Mouse (Mus musculus): Measurements from ENCODE around the gene Amz2.
"Not testable (repeated sequence)": the region's sequence is repeated elsewhere in the genome, so short reads cannot be mapped to it uniquely, and the experiment has no call there.

Gene Amz2

GRCm38 (mm10) chr11:109470921-109471861, 45.4 kb downstream of the Amz2 start:
- DNase-seq (ENCODE audit: low spot score), result no peak

DNA sequence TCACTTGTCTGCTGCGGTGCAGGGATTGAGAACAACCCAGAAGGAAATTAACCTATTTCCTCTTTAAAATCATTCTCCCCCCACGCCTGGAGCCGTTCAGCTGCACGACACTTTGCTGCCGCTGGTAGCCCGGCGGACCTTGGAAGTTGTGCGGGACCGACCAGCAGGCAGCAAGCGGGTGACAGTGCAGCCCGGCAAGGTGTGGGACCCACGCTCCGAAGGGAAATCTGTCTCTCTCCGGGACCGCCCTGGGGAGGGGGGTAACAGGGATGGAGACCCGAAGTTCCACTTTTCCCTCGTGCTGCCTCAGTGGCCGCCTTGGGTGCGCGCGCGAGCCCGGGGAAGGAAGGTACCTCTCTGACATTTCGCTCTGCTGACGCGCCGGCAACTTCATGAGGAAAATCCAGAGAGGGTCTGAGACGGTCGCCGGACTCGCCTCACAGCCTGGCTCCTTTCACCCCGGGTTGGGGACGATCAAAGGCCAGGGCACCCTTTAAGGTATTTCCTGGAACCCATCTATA, 46.5 kb downstream of the Amz2 start:
- DNase-seq (ENCODE audit: low spot score), result peak; percentile 33

- no peak for DNase-seq (ENCODE audit: low spot score)
Measured at GRCm38 (mm10) chr11:109472821-109473170, 47.0 kb downstream of the Amz2 start.

DNA sequence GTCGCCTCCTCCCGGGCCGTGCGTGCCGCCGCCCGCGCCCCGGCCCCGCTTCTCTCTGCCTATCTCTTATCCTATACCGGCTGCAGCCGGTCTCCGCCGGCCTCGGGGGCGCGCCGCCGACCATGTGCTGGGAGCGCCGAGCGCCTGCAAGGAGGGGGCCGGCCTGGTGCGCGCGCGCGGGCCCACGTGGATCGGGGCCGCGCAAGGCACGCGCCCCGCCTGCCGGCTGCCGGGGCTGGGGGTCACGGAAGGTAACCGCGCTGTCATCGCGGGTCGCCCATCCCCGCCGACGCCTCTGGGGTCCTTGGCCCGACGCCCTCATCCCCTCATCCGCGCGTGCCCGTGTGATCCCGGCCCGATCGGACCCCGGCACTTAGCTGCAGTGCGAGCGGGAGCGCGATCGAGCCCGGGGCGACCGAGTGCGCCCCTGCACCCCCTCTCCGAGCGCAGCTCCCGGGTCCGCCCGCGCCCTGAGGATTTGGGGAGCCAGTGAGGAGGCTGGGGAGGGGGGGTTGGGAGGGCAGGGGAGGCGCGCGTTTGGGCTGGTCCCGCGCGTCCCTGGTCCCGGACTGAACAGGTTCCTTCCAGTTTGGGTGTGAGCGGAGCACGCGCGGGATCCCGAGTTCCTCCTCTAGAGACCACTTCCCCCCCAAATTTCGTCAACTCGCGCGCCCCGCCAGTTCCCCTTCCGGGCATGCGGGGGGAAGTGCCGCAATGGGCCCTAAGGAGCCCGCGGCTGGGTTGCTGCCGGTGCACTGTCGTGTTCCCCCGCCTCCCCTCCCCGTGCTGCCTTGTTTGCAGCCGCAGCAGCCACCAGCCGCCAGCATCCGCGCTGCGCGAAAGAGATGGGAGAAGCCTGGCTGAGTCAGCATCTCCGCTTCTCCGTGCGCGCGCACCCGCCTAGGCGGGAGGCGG, 47.7 kb downstream of the Amz2 start, which contains the start of the genes Arsg and Slc16a6:
Gene Arsg, plus strand, starts transcription at position 204 of the 915 bp plus-strand sequence.
Gene Slc16a6, minus strand, starts transcription at position 428 of the 915 bp plus-strand sequence.
- peak; percentile 80 for DNase-seq (ENCODE audit: low spot score)

GRCm38 (mm10) chr11:109474086-109474742, 48.5 kb downstream of the Amz2 start:
- no peak for DNase-seq (ENCODE audit: low spot score)

DNA sequence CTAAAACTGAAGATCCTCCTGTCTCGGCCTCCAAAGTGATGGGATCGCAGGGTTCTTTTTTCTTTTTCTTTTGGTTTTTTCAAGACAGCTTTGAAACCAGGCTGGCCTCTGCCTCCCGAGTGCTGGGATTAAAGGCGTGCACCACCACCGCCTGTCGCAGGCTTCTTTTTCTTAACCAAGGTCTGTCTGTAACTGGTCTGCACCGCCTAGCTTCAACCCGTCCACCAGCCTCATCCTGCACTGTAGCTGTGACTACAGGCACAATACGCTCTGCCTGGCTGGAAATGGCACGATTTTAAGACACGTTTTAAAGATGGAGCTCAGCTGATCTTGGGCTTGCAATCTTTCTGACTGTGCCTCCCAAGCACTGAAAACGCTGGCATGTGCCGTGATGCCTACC, 49.1 kb downstream of the Amz2 start:
- no peak for DNase-seq (ENCODE audit: low spot score)

GRCm38 (mm10) chr11:109475717-109476116, 50.0 kb downstream of the Amz2 start:
- DNase-seq (ENCODE audit: low spot score), result no peak

DNA sequence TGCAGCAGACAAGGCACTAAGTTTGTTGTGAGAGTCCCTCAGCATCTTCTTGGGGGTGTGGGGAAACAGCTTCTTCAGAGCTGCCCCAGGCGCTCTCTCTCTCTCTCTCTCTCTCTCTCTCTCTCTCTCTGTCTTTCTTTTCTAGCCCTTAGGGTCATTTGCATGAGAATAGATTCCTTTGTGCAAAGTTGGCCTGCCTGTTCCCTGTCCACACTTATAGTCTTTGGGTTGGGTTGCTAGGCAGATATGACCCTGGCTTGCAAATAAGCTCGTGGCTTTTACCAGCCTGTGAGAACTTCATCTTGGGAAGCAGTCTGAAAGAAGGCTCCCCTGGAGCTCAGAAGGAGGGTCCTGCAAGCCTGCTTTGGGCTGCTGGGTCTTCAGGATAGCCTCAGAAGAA, 50.5 kb downstream of the Amz2 start:
- DNase-seq (ENCODE audit: low spot score), result no peak

DNA sequence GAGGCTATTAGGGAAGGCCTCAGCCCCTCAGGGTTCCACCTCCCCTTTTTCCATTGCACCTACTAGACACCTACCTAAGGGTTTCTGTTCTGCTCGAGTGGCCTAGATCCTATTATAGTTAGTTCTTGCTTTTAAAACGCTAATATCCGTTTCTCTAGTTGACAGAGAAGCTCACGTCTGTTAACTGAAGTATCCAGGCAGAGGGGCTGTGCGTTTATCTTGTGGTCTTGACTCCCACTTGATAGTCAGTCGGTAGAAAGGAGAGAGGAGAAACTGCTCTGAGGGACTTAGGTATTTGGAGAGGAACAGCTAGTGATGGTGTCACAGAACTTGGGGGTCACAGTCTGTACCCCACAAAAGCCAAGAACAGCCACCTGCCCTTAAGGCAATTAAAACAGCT, 50.9 kb downstream of the Amz2 start:
- DNase-seq (ENCODE audit: low spot score), result no peak

DNA sequence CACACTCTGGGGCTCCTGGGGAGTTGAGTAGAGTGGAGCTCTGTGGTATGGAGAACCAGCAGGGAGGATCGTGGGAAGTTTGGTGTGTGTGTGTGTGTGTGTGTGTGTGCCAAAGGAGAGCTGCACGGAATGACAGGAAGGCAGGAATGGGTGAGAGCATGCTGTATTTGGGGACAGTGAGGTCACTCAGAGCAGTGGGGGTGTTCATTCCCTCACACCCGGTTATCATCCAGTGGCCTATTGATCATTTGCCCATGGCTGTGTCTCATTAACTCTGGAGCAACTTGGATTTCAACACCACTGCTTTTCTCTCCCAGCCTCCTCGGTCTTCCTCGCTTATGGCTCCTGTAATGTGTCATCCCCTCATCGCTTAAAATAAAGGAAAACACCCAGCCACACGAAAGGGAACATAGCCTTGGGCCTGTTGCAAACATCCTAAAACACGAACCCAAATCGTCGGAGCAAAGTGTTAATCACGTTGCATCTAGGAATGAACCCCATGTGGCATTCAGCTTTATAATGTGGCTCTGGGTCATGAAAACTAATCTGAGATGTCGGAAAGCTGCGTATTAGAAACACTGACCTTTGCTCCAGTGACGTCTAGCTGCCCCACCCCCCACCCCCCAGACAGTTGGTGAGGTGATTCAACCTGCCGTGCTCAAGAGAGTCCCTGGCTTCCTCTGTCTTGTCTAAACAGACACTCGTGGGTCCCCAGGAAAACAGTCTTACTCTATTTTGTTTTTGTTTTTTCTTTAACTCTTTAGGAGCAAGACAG, 52.0 kb downstream of the Amz2 start:
- no peak for DNase-seq (ENCODE audit: low spot score)

DNA sequence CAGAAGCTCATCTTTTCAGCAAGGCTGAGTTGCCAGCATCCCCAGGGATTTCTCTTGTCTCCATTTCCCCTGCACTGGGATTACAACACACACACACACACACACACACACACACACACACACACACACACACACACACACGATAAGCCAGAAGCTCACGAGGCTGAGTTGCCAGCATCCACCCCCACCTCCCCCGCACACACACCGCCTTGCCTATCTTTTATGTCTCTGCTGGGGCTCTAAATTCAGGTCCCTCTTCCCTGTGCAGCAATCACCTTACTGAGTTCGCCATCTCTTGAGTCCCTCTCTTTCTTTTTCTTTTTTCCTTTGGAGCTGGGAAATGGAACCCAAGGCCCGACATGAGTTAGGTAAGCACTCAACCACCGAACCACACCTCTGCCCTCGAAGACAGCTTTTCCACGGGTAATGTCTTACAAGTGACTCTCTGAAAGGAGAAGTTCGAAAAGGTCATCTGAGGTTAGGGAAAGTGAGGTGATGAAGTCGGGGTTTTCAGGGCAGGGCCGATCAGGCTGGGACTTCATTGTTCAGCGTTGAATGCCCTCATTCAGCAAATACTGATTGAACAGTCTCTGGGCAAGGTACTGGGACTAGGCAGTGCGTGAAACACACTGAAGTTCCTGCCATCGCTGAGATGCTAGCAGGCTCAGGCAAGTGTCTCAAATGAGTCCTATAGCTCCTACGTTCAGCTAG, 54.0 kb downstream of the Amz2 start:
- DNase-seq (ENCODE audit: low spot score), result no peak

- no peak for DNase-seq (ENCODE audit: low spot score)
Measured at GRCm38 (mm10) chr11:109480440-109480839, 54.7 kb downstream of the Amz2 start.

DNA sequence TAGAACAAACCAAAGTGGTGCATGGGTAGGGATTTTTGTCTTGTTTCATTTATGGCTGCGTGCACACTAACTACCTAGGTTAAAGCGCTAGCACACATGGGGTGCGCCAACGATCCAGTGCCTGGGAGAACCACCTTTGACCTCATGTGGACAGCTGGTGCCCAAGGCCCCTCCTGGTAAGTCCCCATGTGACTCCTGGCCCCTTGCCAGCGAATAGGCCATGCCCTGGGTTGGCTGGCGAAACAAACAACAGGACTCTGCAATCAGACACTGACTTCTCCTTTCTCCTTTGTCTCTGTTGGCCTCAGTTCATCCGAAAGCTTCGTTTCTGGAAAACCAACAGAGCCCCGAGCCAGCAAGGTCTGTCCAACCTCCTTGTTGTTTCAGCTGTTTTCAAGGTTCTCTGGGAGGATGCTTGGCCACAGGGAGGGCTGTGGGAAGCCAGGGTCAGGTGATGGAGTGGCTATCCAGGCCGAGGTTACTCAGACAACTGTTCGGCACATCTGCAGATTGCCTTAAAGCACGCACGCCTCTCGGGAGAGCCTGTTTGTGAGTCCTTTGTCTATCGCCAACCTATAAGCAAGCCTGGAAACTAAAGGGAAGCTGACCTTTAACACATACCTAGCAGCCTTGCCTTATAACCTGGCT, 59.8 kb downstream of the Amz2 start:
- no peak for DNase-seq (ENCODE audit: low spot score)

- no peak for DNase-seq (ENCODE audit: low spot score)
Measured at GRCm38 (mm10) chr11:109487111-109487510, 61.4 kb downstream of the Amz2 start.

GRCm38 (mm10) chr11:109487991-109488684, 62.4 kb downstream of the Amz2 start:
- DNase-seq (ENCODE audit: low spot score), result peak; percentile 58

DNA sequence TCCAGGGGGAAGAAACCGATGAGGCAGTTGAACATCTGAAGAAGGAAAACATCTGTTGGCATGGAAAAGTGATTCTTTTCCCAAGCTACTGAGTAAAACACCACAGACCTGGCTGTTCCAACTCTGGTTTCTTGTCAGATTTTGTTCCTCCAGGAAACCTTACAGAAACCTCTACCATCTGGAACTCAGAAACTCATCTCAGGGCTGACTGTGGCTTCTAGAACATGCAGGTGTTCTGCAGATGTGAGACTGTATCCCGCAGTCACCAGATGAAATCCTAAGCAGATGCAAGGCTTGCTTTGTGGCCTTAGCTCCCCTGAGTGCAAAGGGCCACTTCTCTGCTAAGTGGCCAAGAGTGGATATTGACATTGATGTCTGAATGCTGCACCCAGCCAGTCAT, 64.0 kb downstream of the Amz2 start:
- DNase-seq (ENCODE audit: low spot score), result no peak

DNA sequence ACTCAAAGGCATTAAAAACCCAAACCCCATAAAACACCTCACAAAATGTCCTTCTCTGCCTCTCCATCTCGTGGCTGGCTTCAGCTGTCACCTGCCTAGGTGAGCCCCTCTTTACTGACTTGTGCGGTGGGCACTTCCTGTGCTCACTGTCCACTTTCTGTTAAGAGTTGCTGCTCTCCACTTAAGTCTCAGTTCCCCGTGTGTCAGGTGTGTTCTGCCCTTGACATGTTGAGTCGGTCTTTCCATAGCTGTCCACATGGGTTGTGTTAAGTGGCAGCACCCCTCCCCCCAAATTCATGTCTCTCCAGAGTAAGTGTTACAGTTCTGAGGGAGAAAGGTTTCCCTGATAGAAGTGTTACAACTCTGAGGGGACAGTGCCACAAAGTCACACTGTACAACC, 66.1 kb downstream of the Amz2 start:
- DNase-seq (ENCODE audit: low spot score), result no peak

DNA sequence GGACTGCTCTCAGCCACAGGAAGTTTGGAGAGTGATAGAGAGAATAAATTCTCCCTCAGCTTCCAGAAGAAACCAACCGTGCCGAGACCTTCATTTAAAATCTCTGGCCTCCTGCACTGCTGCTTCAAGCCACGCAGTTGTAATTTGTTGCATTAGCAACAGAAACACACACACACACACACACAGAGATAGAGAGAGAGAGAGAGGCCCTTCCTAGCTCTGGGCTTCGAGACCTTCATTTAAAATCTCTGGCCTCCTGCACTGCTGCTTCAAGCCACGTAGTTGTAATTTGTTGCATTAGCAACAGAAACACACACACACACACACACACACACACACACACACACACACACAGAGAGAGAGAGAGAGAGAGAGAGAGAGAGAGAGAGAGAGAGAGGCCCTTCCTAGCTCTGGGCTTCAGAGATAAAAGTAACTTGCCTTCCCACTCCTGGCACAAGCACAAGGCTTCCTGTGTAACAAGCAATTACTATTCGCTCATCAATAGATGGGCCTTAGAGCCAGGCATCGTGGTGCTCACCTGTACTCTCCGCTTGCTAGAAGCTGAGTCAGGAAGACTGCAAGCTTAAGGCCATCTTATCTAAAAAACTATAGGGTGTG, 67.2 kb downstream of the Amz2 start:
- not testable (repeated sequence) for DNase-seq (ENCODE audit: low spot score)

All from urinary bladder, postnatal 14 days (tissue).